ENCODE assay signal across 11 mouse cellular contexts in the genomic region with DNA sequence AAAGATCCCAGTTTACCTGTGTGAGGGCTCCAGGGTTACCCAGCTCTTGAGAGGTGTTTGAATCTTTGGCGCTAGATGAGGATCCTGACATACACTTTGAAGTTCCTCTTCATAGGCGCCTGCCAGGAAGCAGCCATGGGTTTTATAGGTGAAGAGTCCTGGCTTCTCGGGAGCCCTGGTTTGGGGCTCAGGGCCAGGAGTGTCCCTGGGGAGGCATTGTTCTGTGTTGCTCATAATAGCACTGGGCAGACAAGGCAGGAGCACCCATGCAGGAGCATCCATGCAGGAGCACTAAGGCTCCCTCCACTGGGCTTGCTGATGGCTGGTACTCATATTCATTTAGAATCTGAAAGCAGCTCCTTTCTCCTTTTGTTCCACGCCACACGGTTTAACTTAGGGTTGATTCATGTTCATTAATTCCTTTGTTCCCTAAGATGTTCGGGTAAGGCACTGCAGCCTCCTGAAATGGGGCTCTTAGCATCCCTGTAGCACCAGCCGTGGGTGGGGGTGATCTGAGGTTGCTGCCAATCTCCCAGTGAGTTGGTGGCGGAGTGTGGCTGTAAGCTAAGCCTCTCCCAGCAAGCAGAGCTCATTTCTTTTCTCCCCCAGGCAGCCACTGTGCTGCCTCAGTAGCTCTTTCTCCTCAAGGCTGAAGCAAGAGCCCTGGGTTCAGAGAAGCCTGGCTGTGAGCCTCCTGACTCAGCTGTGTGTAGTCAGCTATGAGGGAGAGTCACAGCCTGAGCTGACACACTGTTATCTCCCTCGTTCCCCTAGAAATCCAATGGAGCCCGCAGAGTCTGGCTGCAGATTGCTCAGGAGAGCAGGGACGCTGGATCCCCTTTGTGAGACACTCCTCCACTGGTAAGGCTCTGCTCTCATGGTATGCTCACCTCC.
DNase-seq lines count a peak whose midpoint lies in the region; ATAC-seq and TF ChIP-seq lines count a peak whose summit lies in the region.
"Had no signal": no experiment of that assay in that cellular context is flagged by ENCODE, and none has a peak within 500 bp of the region (broad histone marks: within the 10 kb centered on the region; RNA-seq: fewer than 3 reads in every experiment).

No protein-coding gene starts in this region.

- DNase-seq in adrenal gland, adult (ENCODE audit: inconsistent age in 2 of 2, low spot score in 1 of 2): peak; percentile 30 to 55
- no peak for DNase-seq in adrenal gland, adult 18-20 months (ENCODE audit: low spot score in 2 of 2)
- no peak for DNase-seq in midbrain, embryonic 14.5 days
- DNase-seq in left cerebral cortex, adult 2 months (ENCODE audit: extremely low spot score in 1 of 2, low spot score in 2 of 2): peak; percentile 61 to 77
- DNase-seq in embryo, embryonic 11 days: no peak
- DNase-seq in lung, postnatal 4 days: no peak
- no peak for DNase-seq in B cell, adult 2 months
- DNase-seq: kidney, adult 9 months had no signal

- H3K27ac ChIP-seq in midbrain, embryonic 13.5 days: no peak overlapping the region; the same call in 1 of the 2 replicates
- no peak overlapping the region; the same call in 1 of the 2 replicates for H3K27ac ChIP-seq in midbrain, embryonic 14.5 days (replicated peaks; ENCODE audit: low read depth, low read length)
- H3K27ac ChIP-seq in left cerebral cortex, adult 2 months: peak overlapping the region; percentile 73

- H3K4me2 ChIP-seq in midbrain, embryonic 13.5 days (replicated peaks): no peak overlapping the region
- no peak overlapping the region for H3K4me2 ChIP-seq in midbrain, embryonic 14.5 days (ENCODE audit: low read length)

- no peak for ATAC-seq in midbrain, embryonic 13.5 days
- no peak for ATAC-seq in midbrain, embryonic 14.5 days (ENCODE audit: low FRiP score, low TSS enrichment)
- ATAC-seq: lung, postnatal 0 days had no signal

- peaks cover 42% of the 10 kb centered on the region for H3K4me1 ChIP-seq in midbrain, embryonic 13.5 days (replicated peaks)
- peaks cover 7% of the 10 kb centered on the region for H3K4me1 ChIP-seq in midbrain, embryonic 14.5 days (ENCODE audit: control insufficient read depth, insufficient read depth, low read length)

- WGBS in midbrain, embryonic 13.5 days: 26% methylated on average over 11 of the region's 11 CpGs
- WGBS in midbrain, embryonic 14.5 days: 27% methylated on average over 11 of the region's 11 CpGs

- H3K36me3 ChIP-seq in midbrain, embryonic 13.5 days: no peaks in the 10 kb centered on the region
- no peaks in the 10 kb centered on the region for H3K36me3 ChIP-seq in midbrain, embryonic 14.5 days (ENCODE audit: control insufficient read depth, insufficient read depth, low read length)

- H3K9ac ChIP-seq in midbrain, embryonic 13.5 days (replicated peaks): 0 out of 2 replicates have a peak overlapping the region, but pooled peaks have one; percentile 10
- no peak overlapping the region for H3K9ac ChIP-seq in midbrain, embryonic 14.5 days (replicated peaks; ENCODE audit: low read length)

- TF ChIP-seq CTCF in left cerebral cortex, adult 2 months (IDR thresholded peaks at IDR 0.05): no peak

- H3K27me3 ChIP-seq in midbrain, embryonic 13.5 days: peaks cover 8% of the 10 kb centered on the region; the same call in 1 of the 2 replicates
- H3K27me3 ChIP-seq in midbrain, embryonic 14.5 days (ENCODE audit: control insufficient read depth, insufficient read depth, low read length): no peaks in the 10 kb centered on the region

- intact Hi-C loops in left cerebral cortex, adult 2 months (cut with DNase I): no loop called here

- no peak overlapping the region for H3K4me3 ChIP-seq in midbrain, embryonic 13.5 days (replicated peaks)
- no peak overlapping the region for H3K4me3 ChIP-seq in midbrain, embryonic 14.5 days (replicated peaks; ENCODE audit: low read depth, low read length)
- no peak overlapping the region for H3K4me3 ChIP-seq in left cerebral cortex, adult 2 months
- H3K4me3 ChIP-seq: erythroblast, embryonic 14.5 days had no signal

- no peaks in the 10 kb centered on the region for H3K9me3 ChIP-seq in midbrain, embryonic 13.5 days
- H3K9me3 ChIP-seq in midbrain, embryonic 14.5 days (ENCODE audit: control insufficient read depth, low read length): no peaks in the 10 kb centered on the region

Comparison
In these comparisons a context has a peak if more than half of its experiments do, and no peak if none do; other contexts are left out.
1. DNase-seq: peak in adrenal gland, adult (2 of 2) and left cerebral cortex, adult 2 months (2 of 2); none in adrenal gland, adult 18-20 months (0 of 2), midbrain, embryonic 14.5 days (single experiment), embryo, embryonic 11 days (single experiment), lung, postnatal 4 days (0 of 2) and B cell, adult 2 months (0 of 2).